Mouse (Mus musculus): Measurements from ENCODE around the gene Clec4d. TPM values are rescaled to one million over a fixed set of nuclear protein-coding genes. Genes with fewer than 3 reads are reported as not detected.
"Not testable (repeated sequence)": the region's sequence is repeated elsewhere in the genome, so short reads cannot be mapped to it uniquely, and the experiment has no call there.

Clec4d gene
- polyA plus RNA-seq, 1 experiment from 2014 or later = not detected

- H3K36me3 ChIP-seq = no peaks in the 10 kb centered on the region
- H3K27me3 ChIP-seq (replicated peaks) = no peaks in the 10 kb centered on the region
- H3K27ac ChIP-seq = no peak overlapping the region
- no peak overlapping the region for H3K4me3 ChIP-seq
- 86% methylated on average over 4 of the region's 4 CpGs for WGBS
- ATAC-seq (ENCODE audit: low FRiP score, low read depth) = no peak
- H3K4me2 ChIP-seq (replicated peaks) = no peak overlapping the region
- no peaks in the 10 kb centered on the region for H3K9me3 ChIP-seq
- H3K4me1 ChIP-seq = no peaks in the 10 kb centered on the region
- H3K9ac ChIP-seq = no peak overlapping the region
Observed at GRCm38 (mm10) chr6:123265809-123266208, 3.9 kb downstream of the Clec4d start.

DNA sequence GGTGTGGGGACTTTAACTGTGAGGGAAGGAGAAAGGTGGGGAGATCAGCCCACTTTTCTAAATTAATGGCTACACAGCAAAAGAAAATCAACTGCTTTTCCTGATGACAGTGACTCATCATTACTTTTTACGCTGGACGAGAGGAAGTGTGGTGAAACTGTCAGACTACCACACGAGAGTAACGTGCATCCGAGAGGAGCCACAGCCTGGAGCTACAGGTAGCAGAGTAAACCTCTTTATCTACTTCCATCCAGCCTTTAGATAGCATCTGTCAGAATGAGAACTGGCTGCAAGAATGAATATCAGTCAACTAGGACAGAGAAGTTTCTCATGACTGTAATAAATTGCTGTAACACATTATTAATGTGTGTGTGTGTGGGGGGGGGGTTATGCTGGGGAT is 5.0 kb downstream of the Clec4d start:
- no peaks in the 10 kb centered on the region for H3K9me3 ChIP-seq
- no peak for ATAC-seq (ENCODE audit: low FRiP score, low read depth)
- no peak overlapping the region for H3K27ac ChIP-seq
- WGBS = 91% methylated on average over 5 of the region's 5 CpGs
- no peaks in the 10 kb centered on the region for H3K36me3 ChIP-seq
- H3K4me2 ChIP-seq (replicated peaks) = no peak overlapping the region
- H3K4me3 ChIP-seq = no peak overlapping the region
- no peaks in the 10 kb centered on the region for H3K4me1 ChIP-seq
- H3K27me3 ChIP-seq (replicated peaks) = no peaks in the 10 kb centered on the region
- H3K9ac ChIP-seq = no peak overlapping the region

DNA sequence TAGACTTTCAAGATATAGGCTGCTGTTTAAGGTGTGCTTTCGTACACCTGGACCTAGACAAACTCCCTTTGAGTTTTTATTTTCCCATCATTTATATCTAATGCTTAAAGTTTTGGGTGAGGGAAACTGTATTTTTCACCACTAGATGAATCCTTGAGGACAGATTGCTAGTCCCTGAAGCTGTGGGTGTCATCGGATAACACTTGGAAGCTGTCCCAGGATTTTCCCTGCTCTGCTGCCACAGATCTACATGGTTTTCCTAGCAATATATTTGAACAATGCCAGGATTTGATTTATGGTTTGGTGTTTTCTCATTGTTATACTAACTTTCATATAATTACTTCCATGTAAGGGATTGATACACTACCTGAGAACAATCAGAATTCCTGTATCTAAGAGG is 17.5 kb downstream of the Clec4d start:
- H3K4me3 ChIP-seq = no peak overlapping the region
- no peak overlapping the region for H3K27ac ChIP-seq
- no peak overlapping the region for H3K4me2 ChIP-seq (replicated peaks)
- no peaks in the 10 kb centered on the region for H3K9me3 ChIP-seq
- no peak for ATAC-seq (ENCODE audit: low FRiP score, low read depth)
- 89% methylated on average over 2 of the region's 2 CpGs for whole genome bisulfite sequencing
- H3K36me3 ChIP-seq = no peaks in the 10 kb centered on the region
- H3K4me1 ChIP-seq = no peaks in the 10 kb centered on the region
- H3K27me3 ChIP-seq (replicated peaks) = no peaks in the 10 kb centered on the region
- H3K9ac ChIP-seq = no peak overlapping the region

DNA sequence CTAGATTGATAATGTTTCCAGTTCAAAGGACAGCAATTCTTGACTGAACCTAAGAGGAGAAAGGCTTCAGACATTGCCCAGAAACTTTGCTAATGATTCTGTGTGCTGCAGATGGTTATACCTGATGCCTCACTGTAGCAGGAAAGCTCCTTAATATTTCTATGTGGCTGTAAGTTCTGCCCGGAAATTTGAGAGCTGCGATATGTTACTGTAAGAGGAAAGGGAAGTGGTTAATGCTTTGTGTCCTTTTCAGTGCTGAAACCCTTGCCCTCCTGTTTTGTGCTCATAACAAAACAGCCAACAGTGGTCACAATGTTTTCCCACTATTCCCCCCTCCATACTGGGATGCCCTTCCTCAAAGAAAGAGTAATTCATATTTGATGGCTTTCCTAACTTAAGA is 24.4 kb downstream of the Clec4d start:
- Histone ChIP-seq H3K27ac (no peak overlapping the region), H3K27me3 (replicated peaks) (no peaks in the 10 kb centered on the region), H3K36me3 (no peaks in the 10 kb centered on the region), H3K4me3 (no peak overlapping the region), H3K4me1 (no peaks in the 10 kb centered on the region), H3K9me3 (no peaks in the 10 kb centered on the region), H3K4me2 (replicated peaks) (no peak overlapping the region), H3K9ac (no peak overlapping the region)
- 97% methylated on average over 2 of the region's 2 CpGs for WGBS
- no peak for ATAC-seq (ENCODE audit: low FRiP score, low read depth)

DNA sequence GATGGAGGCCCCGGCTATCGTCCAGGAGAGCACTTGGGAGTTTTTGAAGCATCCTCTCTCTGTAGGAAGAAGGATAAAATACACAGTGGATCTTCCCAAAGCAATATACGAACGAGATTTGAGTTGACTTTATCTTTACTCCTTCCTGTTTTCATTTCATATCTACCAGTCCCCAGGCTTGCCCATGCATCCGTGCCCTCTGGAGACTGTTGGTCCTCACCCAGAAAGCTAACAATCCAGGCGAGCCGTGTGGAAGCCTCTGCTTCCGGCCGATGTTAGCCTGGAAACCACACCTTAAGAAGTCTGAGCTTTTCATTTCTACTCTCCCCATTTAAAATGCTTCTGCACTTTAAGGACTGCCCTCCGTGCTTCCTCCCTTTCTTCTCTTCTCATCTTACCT is 27.0 kb downstream of the Clec4d start:
- WGBS = 90% methylated on average over 10 of the region's 10 CpGs
- no peaks in the 10 kb centered on the region for H3K36me3 ChIP-seq
- no peaks in the 10 kb centered on the region for H3K4me1 ChIP-seq
- no peak overlapping the region for H3K27ac ChIP-seq
- no peaks in the 10 kb centered on the region for H3K9me3 ChIP-seq
- H3K9ac ChIP-seq = no peak overlapping the region
- no peak overlapping the region for H3K4me2 ChIP-seq (replicated peaks)
- H3K4me3 ChIP-seq = no peak overlapping the region
- no peak for ATAC-seq (ENCODE audit: low FRiP score, low read depth)
- H3K27me3 ChIP-seq (replicated peaks) = no peaks in the 10 kb centered on the region

DNA sequence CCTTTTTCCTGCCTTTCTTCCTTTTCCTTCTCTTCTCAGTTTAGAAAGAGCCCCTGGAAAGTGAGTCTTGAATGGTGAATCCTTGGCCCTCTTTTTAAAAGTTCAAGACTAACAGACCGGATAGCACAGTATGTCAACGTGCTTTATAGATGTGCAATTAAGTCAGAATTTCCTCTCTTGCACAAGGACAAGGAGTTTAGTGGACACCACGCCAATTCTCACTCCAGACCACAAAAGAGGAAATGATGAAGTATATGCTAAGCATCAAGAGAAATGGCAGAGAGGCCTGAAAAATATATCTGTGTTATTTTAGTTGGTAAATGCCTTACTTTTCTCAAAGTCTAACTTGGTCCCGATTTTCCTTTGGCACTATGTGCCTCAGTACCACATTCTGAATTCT is 27.8 kb downstream of the Clec4d start, which contains the start of gene Clec4e:
Gene Clec4e (minus strand): TSS at position 118 of the 400 bp plus-strand sequence.
- no peaks in the 10 kb centered on the region for H3K4me1 ChIP-seq
- H3K9me3 ChIP-seq = no peaks in the 10 kb centered on the region
- no peaks in the 10 kb centered on the region for H3K36me3 ChIP-seq
- H3K4me2 ChIP-seq (replicated peaks) = no peak within 1 kb of the TSS
- 83% methylated on average over 4 of the region's 4 CpGs for WGBS
- H3K9ac ChIP-seq = no peak within 1 kb of the TSS
- no peak within 1 kb of the TSS for H3K27ac ChIP-seq
- no peaks in the 10 kb centered on the region for H3K27me3 ChIP-seq (replicated peaks)
- no peak within 1 kb of the TSS for H3K4me3 ChIP-seq
- ATAC-seq (ENCODE audit: low FRiP score, low read depth) = no peak

GRCm38 (mm10) chr6:123292751-123293400 is 31.0 kb downstream of the Clec4d start:
- Histone ChIP-seq H3K36me3 (no peaks in the 10 kb centered on the region), H3K4me2 (replicated peaks) (no peak overlapping the region), H3K9ac (no peak overlapping the region), H3K4me3 (no peak overlapping the region), H3K4me1 (no peaks in the 10 kb centered on the region), H3K27ac (no peak overlapping the region), H3K27me3 (replicated peaks) (no peaks in the 10 kb centered on the region), H3K9me3 (no peaks in the 10 kb centered on the region)
- 98% methylated on average over 1 of the region's 1 CpGs for WGBS
- no peak for ATAC-seq (ENCODE audit: low FRiP score, low read depth)

GRCm38 (mm10) chr6:123293509-123293908 is 31.6 kb downstream of the Clec4d start:
- H3K4me3 ChIP-seq; H3K27ac ChIP-seq; H3K4me2 ChIP-seq (replicated peaks); H3K36me3 ChIP-seq; H3K9me3 ChIP-seq; H3K9ac ChIP-seq; ATAC-seq (ENCODE audit: low FRiP score, low read depth); H3K27me3 ChIP-seq (replicated peaks); H3K4me1 ChIP-seq: not testable (repeated sequence)
- WGBS = 90% methylated on average over 11 of the region's 11 CpGs

- H3K36me3 ChIP-seq = no peaks in the 10 kb centered on the region
- no peak for ATAC-seq (ENCODE audit: low FRiP score, low read depth)
- 73% methylated on average over 1 of the region's 1 CpGs for WGBS
Observed at GRCm38 (mm10) chr6:123296687-123297086, 34.8 kb downstream of the Clec4d start.

GRCm38 (mm10) chr6:123306315-123306714 is 44.4 kb downstream of the Clec4d start:
- H3K4me3 ChIP-seq; H3K27me3 ChIP-seq (replicated peaks); H3K9ac ChIP-seq; H3K4me1 ChIP-seq; H3K36me3 ChIP-seq; H3K4me2 ChIP-seq (replicated peaks); ATAC-seq (ENCODE audit: low FRiP score, low read depth); H3K9me3 ChIP-seq; H3K27ac ChIP-seq: not testable (repeated sequence)
- 88% methylated on average over 7 of the region's 7 CpGs for WGBS

More at GRCm38 (mm10) chr6:123296687-123297086, 34.8 kb downstream of the Clec4d start:
- H3K4me2 ChIP-seq (replicated peaks) = no peak overlapping the region
- H3K9me3 ChIP-seq = no peaks in the 10 kb centered on the region
- H3K27ac ChIP-seq = no peak overlapping the region
- H3K4me1 ChIP-seq = no peaks in the 10 kb centered on the region
- no peak overlapping the region for H3K9ac ChIP-seq
- H3K27me3 ChIP-seq (replicated peaks) = no peaks in the 10 kb centered on the region
- H3K4me3 ChIP-seq = no peak overlapping the region

GRCm38 (mm10) chr6:123308033-123308432 is 46.1 kb downstream of the Clec4d start, which contains the start of gene Vmn2r19:
Gene Vmn2r19 (plus strand): TSS chr6:123308333.
- 94% methylated on average over 2 of the region's 2 CpGs for WGBS
- H3K27ac ChIP-seq = no peak within 1 kb of the TSS
- ATAC-seq (ENCODE audit: low FRiP score, low read depth) = no peak
- no peaks in the 10 kb centered on the region for H3K4me1 ChIP-seq
- no peak within 1 kb of the TSS for H3K4me2 ChIP-seq (replicated peaks)
- H3K36me3 ChIP-seq = no peaks in the 10 kb centered on the region
- H3K9ac ChIP-seq = no peak within 1 kb of the TSS
- H3K4me3 ChIP-seq = no peak within 1 kb of the TSS
- no peaks in the 10 kb centered on the region for H3K9me3 ChIP-seq
- H3K27me3 ChIP-seq (replicated peaks) = no peaks in the 10 kb centered on the region

Data from neural tube, embryonic 12.5 days (tissue).